Mouse (Mus musculus): ENCODE results near the gene Cwf19l1.
"Not testable (repeated sequence)": the region's sequence is repeated elsewhere in the genome, so short reads cannot be mapped to it uniquely, and the experiment has no call there.

Cwf19l1 gene

GRCm38 (mm10) chr19:44135072-44135959 lies at the start of gene Cwf19l1:
Cwf19l1 (minus strand) TSS chr19:44135876.
- DNase-seq: peak; percentile 89

- no peak for DNase-seq
Observed at GRCm38 (mm10) chr19:44183968-44184367, 48.3 kb upstream of the Cwf19l1 start.

GRCm38 (mm10) chr19:44180502-44180901 lies 44.8 kb upstream of the Cwf19l1 start:
- DNase-seq: no peak

- DNase-seq: no peak
Observed at GRCm38 (mm10) chr19:44176741-44177140, 41.1 kb upstream of the Cwf19l1 start.

GRCm38 (mm10) chr19:44174835-44175234 lies 39.2 kb upstream of the Cwf19l1 start:
- no peak for DNase-seq

GRCm38 (mm10) chr19:44161515-44161914 lies 25.8 kb upstream of the Cwf19l1 start:
- no peak for DNase-seq

- no peak for DNase-seq
Observed at GRCm38 (mm10) chr19:44159386-44159785, 23.7 kb upstream of the Cwf19l1 start.

GRCm38 (mm10) chr19:44157005-44157404 lies 21.3 kb upstream of the Cwf19l1 start:
- DNase-seq: no peak

- no peak for DNase-seq
Observed at GRCm38 (mm10) chr19:44153781-44154180, 18.1 kb upstream of the Cwf19l1 start.

GRCm38 (mm10) chr19:44148991-44149390 lies 13.3 kb upstream of the Cwf19l1 start:
- no peak for DNase-seq

GRCm38 (mm10) chr19:44148345-44148744 lies 12.7 kb upstream of the Cwf19l1 start:
- DNase-seq: no peak

- DNase-seq: no peak
Observed at GRCm38 (mm10) chr19:44146951-44147350, 11.3 kb upstream of the Cwf19l1 start.

- DNase-seq: no peak
Observed at GRCm38 (mm10) chr19:44146568-44146879, 10.8 kb upstream of the Cwf19l1 start.

GRCm38 (mm10) chr19:44145702-44146567 lies 10.3 kb upstream of the Cwf19l1 start, which contains the start of gene Bloc1s2:
Bloc1s2 (minus strand) TSS chr19:44146446.
- peak; percentile 86 for DNase-seq

- DNase-seq: no peak
Observed at GRCm38 (mm10) chr19:44144366-44144765, 8.7 kb upstream of the Cwf19l1 start.

- no peak for DNase-seq
Observed at GRCm38 (mm10) chr19:44135960-44136485, 347 bp upstream of the Cwf19l1 start.

GRCm38 (mm10) chr19:44132917-44133316 lies 2.8 kb downstream of the Cwf19l1 start:
- DNase-seq: no peak

- DNase-seq: no peak
Observed at GRCm38 (mm10) chr19:44128560-44128959, 7.1 kb downstream of the Cwf19l1 start.

- DNase-seq: no peak
Observed at GRCm38 (mm10) chr19:44127729-44128497, 7.8 kb downstream of the Cwf19l1 start.

GRCm38 (mm10) chr19:44121137-44121536 lies 14.5 kb downstream of the Cwf19l1 start:
- no peak for DNase-seq

- not testable (repeated sequence) for DNase-seq
Observed at GRCm38 (mm10) chr19:44120686-44121085, 15.0 kb downstream of the Cwf19l1 start.

GRCm38 (mm10) chr19:44117793-44118192 lies 17.9 kb downstream of the Cwf19l1 start:
- no peak for DNase-seq

GRCm38 (mm10) chr19:44111706-44112105 lies 24.0 kb downstream of the Cwf19l1 start:
- no peak for DNase-seq
